Mouse (Mus musculus) ES-Bruce4 (cell line): Measurements from ENCODE around the gene Zxdc.

Experiments
- CTCF ChIP-seq: IDR thresholded peaks from one replicate; pipeline ENCODE4 v1.8.1; 2011; ENCODE audit warnings: low read depth, low read length
- EP300 ChIP-seq: IDR thresholded peaks from 2 replicates; pipeline ENCODE4 v1.6.1; 2011; ENCODE audit warnings: low read depth, low read length; ENCODE audit not compliant: insufficient read depth
- POLR2A ChIP-seq: IDR thresholded peaks from one replicate; pipeline ENCODE4 v1.8.1; 2011; ENCODE audit warnings: low read length; ENCODE audit not compliant: insufficient read depth

- TF ChIP-seq POLR2A: no peak
- TF ChIP-seq CTCF: no peak
- no peak for TF ChIP-seq EP300
Measured at GRCm38 (mm10) chr6:90360922-90361614, 8.2 kb upstream of the Zxdc start.
